Comparison of ENCODE assay signal across 31 mouse cellular contexts in genomic region chr3:33088276-33088675, GRCm38 (mm10). TPM values are rescaled to one million over a fixed set of nuclear protein-coding genes. Genes with fewer than 3 reads are reported as not detected.
A peak's percentile ranks its signal among the peaks of the same experiment; 100 is the strongest.
DNase-seq lines count a peak whose midpoint lies in the region; ATAC-seq and TF ChIP-seq lines count a peak whose summit lies in the region.
"Had no signal": no experiment of that assay in that cellular context is flagged by ENCODE, and none has a peak within 500 bp of the region (broad histone marks: within the 10 kb centered on the region; RNA-seq: fewer than 3 reads in every experiment).

No protein-coding gene starts in this region.

- no peak overlapping the region for H3K4me3 ChIP-seq in hindbrain, postnatal 0 days (ENCODE audit: low read length)
- H3K4me3 ChIP-seq in hindbrain, embryonic 12.5 days = no peak overlapping the region
- H3K4me3 ChIP-seq in midbrain, embryonic 11.5 days (ENCODE audit: low read depth, low read length) = no peak overlapping the region
- H3K4me3 ChIP-seq in midbrain, embryonic 15.5 days = no peak overlapping the region
- no peak overlapping the region for H3K4me3 ChIP-seq in embryonic facial prominence, embryonic 14.5 days (ENCODE audit: low read depth, low read length)
- H3K4me3 ChIP-seq: embryonic facial prominence, embryonic 12.5 days; erythroblast, embryonic 14.5 days; forebrain, embryonic 12.5 days; forebrain, embryonic 15.5 days; heart, adult 2 months; heart, embryonic 10.5 days; heart, embryonic 13.5 days; hindbrain, embryonic 13.5 days had no signal

- H3K4me1 ChIP-seq in hindbrain, postnatal 0 days (ENCODE audit: insufficient read depth, low read length) = peaks cover 6% of the 10 kb centered on the region; the same call in 1 of the 2 replicates
- H3K4me1 ChIP-seq in hindbrain, embryonic 12.5 days = peaks cover 10% of the 10 kb centered on the region
- H3K4me1 ChIP-seq in midbrain, embryonic 11.5 days (ENCODE audit: control insufficient read depth, insufficient read depth, low read length) = peaks cover 8% of the 10 kb centered on the region; the same call in 1 of the 2 replicates
- H3K4me1 ChIP-seq in midbrain, embryonic 15.5 days = peaks cover 11% of the 10 kb centered on the region
- no peaks in the 10 kb centered on the region for H3K4me1 ChIP-seq in embryonic facial prominence, embryonic 14.5 days (ENCODE audit: control insufficient read depth, insufficient read depth, low read length)

- H3K9me3 ChIP-seq in hindbrain, postnatal 0 days (ENCODE audit: low read length) = no peaks in the 10 kb centered on the region
- no peaks in the 10 kb centered on the region for H3K9me3 ChIP-seq in hindbrain, embryonic 12.5 days (replicated peaks)
- no peaks in the 10 kb centered on the region for H3K9me3 ChIP-seq in midbrain, embryonic 11.5 days (ENCODE audit: control insufficient read depth, low read length)
- H3K9me3 ChIP-seq in midbrain, embryonic 15.5 days = no peaks in the 10 kb centered on the region
- no peaks in the 10 kb centered on the region for H3K9me3 ChIP-seq in embryonic facial prominence, embryonic 14.5 days (ENCODE audit: control insufficient read depth, low read length)
- H3K9me3 ChIP-seq: embryonic facial prominence, embryonic 12.5 days; forebrain, embryonic 12.5 days; forebrain, embryonic 15.5 days; heart, embryonic 10.5 days; heart, embryonic 13.5 days; hindbrain, embryonic 13.5 days had no signal

- no peak overlapping the region for H3K4me2 ChIP-seq in hindbrain, postnatal 0 days (ENCODE audit: low read depth, low read length)
- H3K4me2 ChIP-seq in hindbrain, embryonic 12.5 days (replicated peaks) = no peak overlapping the region
- no peak overlapping the region for H3K4me2 ChIP-seq in midbrain, embryonic 11.5 days
- no peak overlapping the region for H3K4me2 ChIP-seq in midbrain, embryonic 15.5 days
- H3K4me2 ChIP-seq in embryonic facial prominence, embryonic 14.5 days (ENCODE audit: low read depth, low read length) = no peak overlapping the region
- H3K4me2 ChIP-seq: embryonic facial prominence, embryonic 12.5 days; forebrain, embryonic 12.5 days; forebrain, embryonic 15.5 days; heart, embryonic 13.5 days; hindbrain, embryonic 13.5 days had no signal

- no peak for DNase-seq in hindbrain, postnatal 0 days (ENCODE audit: low spot score)
- peak; percentile 69 for DNase-seq in midbrain, embryonic 11.5 days (ENCODE audit: low spot score, missing footprints)
- DNase-seq in embryonic facial prominence, embryonic 14.5 days (ENCODE audit: low spot score) = peak; percentile 8
- DNase-seq in embryo, embryonic 9.5 days (ENCODE audit: extremely low spot score) = no peak
- DNase-seq: adrenal gland, adult 8-10 months; adrenal gland, postnatal 25 days; cerebellum, adult 11 months; cerebellum, adult 2 months; cerebellum, adult 9-11 months; cerebellum, postnatal 25 days; embryo, embryonic 11 days; gastrocnemius, postnatal 25 days; heart, adult 2 months; kidney, adult 18-20 months had no signal

- 0 out of 2 replicates have a peak, but pooled peaks have one; percentile 15 for TF ChIP-seq CTCF in hindbrain, postnatal 0 days (IDR thresholded peaks at IDR 0.05; ENCODE audit: low read depth)

- H3K36me3 ChIP-seq in hindbrain, postnatal 0 days (ENCODE audit: insufficient read depth, low read length) = no peaks in the 10 kb centered on the region
- H3K36me3 ChIP-seq in hindbrain, embryonic 12.5 days = no peaks in the 10 kb centered on the region
- no peaks in the 10 kb centered on the region for H3K36me3 ChIP-seq in midbrain, embryonic 11.5 days (ENCODE audit: control insufficient read depth, insufficient read depth, low read length)
- no peaks in the 10 kb centered on the region for H3K36me3 ChIP-seq in midbrain, embryonic 15.5 days (replicated peaks)
- H3K36me3 ChIP-seq in embryonic facial prominence, embryonic 14.5 days (ENCODE audit: control insufficient read depth, insufficient read depth, low read length) = no peaks in the 10 kb centered on the region
- H3K36me3 ChIP-seq: embryonic facial prominence, embryonic 12.5 days; forebrain, embryonic 12.5 days; forebrain, embryonic 15.5 days; heart, embryonic 10.5 days; heart, embryonic 13.5 days; hindbrain, embryonic 13.5 days had no signal

- H3K9ac ChIP-seq in hindbrain, postnatal 0 days (replicated peaks; ENCODE audit: low read length) = no peak overlapping the region
- no peak overlapping the region for H3K9ac ChIP-seq in hindbrain, embryonic 12.5 days
- no peak overlapping the region for H3K9ac ChIP-seq in midbrain, embryonic 11.5 days (ENCODE audit: low read length)
- no peak overlapping the region for H3K9ac ChIP-seq in midbrain, embryonic 15.5 days
- H3K9ac ChIP-seq in embryonic facial prominence, embryonic 14.5 days (ENCODE audit: low read depth, low read length) = no peak overlapping the region
- H3K9ac ChIP-seq: embryonic facial prominence, embryonic 12.5 days; forebrain, embryonic 12.5 days; forebrain, embryonic 15.5 days; heart, embryonic 13.5 days; hindbrain, embryonic 13.5 days had no signal

- H3K27ac ChIP-seq in hindbrain, postnatal 0 days = no peak overlapping the region
- no peak overlapping the region for H3K27ac ChIP-seq in hindbrain, embryonic 12.5 days
- H3K27ac ChIP-seq in midbrain, embryonic 11.5 days (ENCODE audit: low read depth, low read length) = no peak overlapping the region
- no peak overlapping the region for H3K27ac ChIP-seq in midbrain, embryonic 15.5 days
- H3K27ac ChIP-seq in embryonic facial prominence, embryonic 14.5 days (replicated peaks; ENCODE audit: low read depth, low read length) = no peak overlapping the region
- H3K27ac ChIP-seq: embryonic facial prominence, embryonic 12.5 days; forebrain, embryonic 12.5 days; forebrain, embryonic 15.5 days; heart, adult 2 months; heart, embryonic 10.5 days; heart, embryonic 13.5 days; hindbrain, embryonic 13.5 days had no signal

- WGBS in hindbrain, postnatal 0 days = 86% methylated on average over 4 of the region's 4 CpGs
- 84% methylated on average over 4 of the region's 4 CpGs for WGBS in hindbrain, embryonic 12.5 days
- 78% methylated on average over 4 of the region's 4 CpGs for WGBS in midbrain, embryonic 11.5 days
- 80% methylated on average over 4 of the region's 4 CpGs for WGBS in midbrain, embryonic 15.5 days
- 67% methylated on average over 4 of the region's 4 CpGs for WGBS in embryonic facial prominence, embryonic 14.5 days

- no peak for ATAC-seq in hindbrain, postnatal 0 days
- ATAC-seq in hindbrain, embryonic 12.5 days (ENCODE audit: low FRiP score) = no peak
- no peak for ATAC-seq in midbrain, embryonic 11.5 days (ENCODE audit: low FRiP score)
- no peak for ATAC-seq in midbrain, embryonic 15.5 days (replicated peaks)
- ATAC-seq in embryonic facial prominence, embryonic 14.5 days (ENCODE audit: low read depth) = peak; percentile 85; the same call in 1 of the 2 replicates
- ATAC-seq: CD4-positive, CD25-positive, alpha-beta regulatory T cell, adult 4 months; forebrain, embryonic 15.5 days; hindbrain, embryonic 16.5 days; inflammation-experienced regulatory T-cells, adult 6 months; intestine, embryonic 16.5 days had no signal

- no peaks in the 10 kb centered on the region for H3K27me3 ChIP-seq in hindbrain, postnatal 0 days (ENCODE audit: insufficient read depth, low read length)
- no peaks in the 10 kb centered on the region for H3K27me3 ChIP-seq in hindbrain, embryonic 12.5 days
- H3K27me3 ChIP-seq in midbrain, embryonic 11.5 days (ENCODE audit: control insufficient read depth, insufficient read depth, low read length) = no peaks in the 10 kb centered on the region
- no peaks in the 10 kb centered on the region for H3K27me3 ChIP-seq in midbrain, embryonic 15.5 days (replicated peaks)
- no peaks in the 10 kb centered on the region for H3K27me3 ChIP-seq in embryonic facial prominence, embryonic 14.5 days (replicated peaks; ENCODE audit: control insufficient read depth, insufficient read depth, low read length)
- H3K27me3 ChIP-seq: embryonic facial prominence, embryonic 12.5 days; forebrain, embryonic 12.5 days; forebrain, embryonic 15.5 days; heart, embryonic 13.5 days; hindbrain, embryonic 13.5 days had no signal

RNA-seq across cellular contexts. Expression of gene Pex5l, which starts 54.8 kb away (rescaled TPM):
- 19.9 and 28.8 TPM in 2 replicates for total RNA-seq in hindbrain, postnatal 0 days (2014; rRNA removed)
- polyA plus RNA-seq in hindbrain, postnatal 0 days (2015; fragmentation: Nextera tagmentation; extraction: Ambion mirVana) = 5.1 and 5.5 TPM in 2 replicates
- polyA plus RNA-seq in hindbrain, embryonic 12.5 days (2016; fragmentation: Nextera tagmentation; extraction: Ambion mirVana) = 3.1 and 3.7 TPM in 2 replicates
- polyA plus RNA-seq in midbrain, embryonic 11.5 days (2014; fragmentation: Nextera tagmentation; extraction: Ambion mirVana) = 1.4 and 1.9 TPM in 2 replicates
- 1.8 and 2.4 TPM in 2 replicates for polyA plus RNA-seq in midbrain, embryonic 15.5 days (2015; fragmentation: Nextera tagmentation; extraction: Ambion mirVana)
- 1.3 and 1.6 TPM in 2 replicates for polyA plus RNA-seq in embryonic facial prominence, embryonic 14.5 days (2014; fragmentation: Nextera tagmentation; extraction: Ambion mirVana)
- total RNA-seq: common myeloid progenitor, adult 5-6 weeks; hematopoietic stem cell, adult 5-6 weeks; MEL had no signal
- polyA plus RNA-seq: C2C12; CD4-positive, CD25-positive, alpha-beta regulatory T cell, adult 4 months; erythroblast, embryonic 14.5 days; heart, embryonic 13.5 days; inflammation-experienced regulatory T-cells, adult 6 months had no signal

Comparison
In these comparisons a context has a peak if more than half of its experiments do, and no peak if none do; other contexts are left out.
1. DNase-seq: peak in midbrain, embryonic 11.5 days (single experiment) and embryonic facial prominence, embryonic 14.5 days (single experiment); none in hindbrain, postnatal 0 days (single experiment) and embryo, embryonic 9.5 days (single experiment).